Mouse (Mus musculus): Measurements from ENCODE around the gene Olfr1152. TPM values are rescaled to one million over a fixed set of nuclear protein-coding genes. Genes with fewer than 3 reads are reported as not detected.

Gene Olfr1152
- polyA plus RNA-seq (2012; rRNA removed) = not detected in 2 replicates

GRCm38 (mm10) chr2:87866192-87866591 is at the start of gene Olfr1152:
Gene Olfr1152 (plus strand): TSS chr2:87866492.

GRCm38 (mm10) chr2:87830233-87830632 is 36.1 kb upstream of the Olfr1152 start, which contains the start of gene Olfr1148:
Gene Olfr1148 (plus strand): TSS chr2:87830533.

GRCm38 (mm10) chr2:87843693-87844092 is 22.6 kb upstream of the Olfr1152 start, which contains the start of gene Olfr1150-ps1:
Gene Olfr1150-ps1 (plus strand): TSS chr2:87843993.

GRCm38 (mm10) chr2:87855562-87855961 is 10.7 kb upstream of the Olfr1152 start, which contains the start of gene Olfr1151:
Gene Olfr1151 (plus strand): TSS chr2:87855862.

GRCm38 (mm10) chr2:87894662-87895061 is 28.4 kb downstream of the Olfr1152 start, which contains the start of gene Olfr1153:
Gene Olfr1153 (plus strand): TSS chr2:87894962.

GRCm38 (mm10) chr2:87905066-87905465 is 38.8 kb downstream of the Olfr1152 start, which contains the start of gene Olfr1154:
Gene Olfr1154 (minus strand): TSS chr2:87905166.

Other genes starting within 250 kb of the Olfr1152 start
- not detected in 2 replicates for gene Olfr1131, start 239.4 kb upstream of the Olfr1152 start, polyA plus RNA-seq (2012; rRNA removed)
- not detected in 2 replicates for gene Olfr1132, start 229.0 kb upstream of the Olfr1152 start, polyA plus RNA-seq (2012; rRNA removed)
- not detected in 2 replicates for gene Olfr1133, start 219.1 kb upstream of the Olfr1152 start, polyA plus RNA-seq (2012; rRNA removed)
- not detected in 2 replicates for gene Olfr1134, start 208.0 kb upstream of the Olfr1152 start, polyA plus RNA-seq (2012; rRNA removed)
- gene Olfr1135, start 192.8 kb upstream of the Olfr1152 start, polyA plus RNA-seq (2012; rRNA removed) = not detected in 2 replicates
- gene Olfr1136, start 172.5 kb upstream of the Olfr1152 start, polyA plus RNA-seq (2012; rRNA removed) = not detected in 2 replicates
- not detected in 2 replicates for gene Olfr1137, start 153.3 kb upstream of the Olfr1152 start, polyA plus RNA-seq (2012; rRNA removed)
- gene Olfr1138, start 126.5 kb upstream of the Olfr1152 start, polyA plus RNA-seq (2012; rRNA removed) = not detected in 2 replicates
- gene Olfr1140, start 122.7 kb upstream of the Olfr1152 start, polyA plus RNA-seq (2012; rRNA removed) = not detected in 2 replicates
- gene Olfr1141, start 112.5 kb upstream of the Olfr1152 start, polyA plus RNA-seq (2012; rRNA removed) = not detected in 2 replicates
- gene Olfr152, start 87.0 kb upstream of the Olfr1152 start, polyA plus RNA-seq (2012; rRNA removed) = not detected in 2 replicates
- gene Olfr1143, start 65.9 kb upstream of the Olfr1152 start, polyA plus RNA-seq (2012; rRNA removed) = not detected in 2 replicates
- not detected in 2 replicates for gene Olfr1145, start 56.7 kb upstream of the Olfr1152 start, polyA plus RNA-seq (2012; rRNA removed)
- not detected in 2 replicates for gene Olfr1148, start 36.0 kb upstream of the Olfr1152 start, polyA plus RNA-seq (2012; rRNA removed)
- gene Olfr1150-ps1, start 22.5 kb upstream of the Olfr1152 start, polyA plus RNA-seq (2012; rRNA removed) = not detected in 2 replicates
- not detected in 2 replicates for gene Olfr1151, start 10.6 kb upstream of the Olfr1152 start, polyA plus RNA-seq (2012; rRNA removed)
- not detected in 2 replicates for gene Olfr1153, start 28.5 kb downstream of the Olfr1152 start, polyA plus RNA-seq (2012; rRNA removed)
- not detected in 2 replicates for gene Olfr1154, start 38.7 kb downstream of the Olfr1152 start, polyA plus RNA-seq (2012; rRNA removed)
- gene Olfr1155, start 78.6 kb downstream of the Olfr1152 start, polyA plus RNA-seq (2012; rRNA removed) = not detected in 2 replicates
- not detected in 2 replicates for gene Olfr1156, start 86.6 kb downstream of the Olfr1152 start, polyA plus RNA-seq (2012; rRNA removed)
- gene Olfr1157, start 101.8 kb downstream of the Olfr1152 start, polyA plus RNA-seq (2012; rRNA removed) = not detected in 2 replicates
- gene Olfr74, start 108.2 kb downstream of the Olfr1152 start, polyA plus RNA-seq (2012; rRNA removed) = not detected in 2 replicates
- gene Olfr1158, start 123.6 kb downstream of the Olfr1152 start, polyA plus RNA-seq (2012; rRNA removed) = not detected in 2 replicates
- not detected in 2 replicates for gene Olfr1160, start 141.8 kb downstream of the Olfr1152 start, polyA plus RNA-seq (2012; rRNA removed)
- not detected in 2 replicates for gene Olfr1161, start 156.3 kb downstream of the Olfr1152 start, polyA plus RNA-seq (2012; rRNA removed)
- not detected in 2 replicates for gene Olfr73, start 171.2 kb downstream of the Olfr1152 start, polyA plus RNA-seq (2012; rRNA removed)
- gene Olfr1162, start 184.6 kb downstream of the Olfr1152 start, polyA plus RNA-seq (2012; rRNA removed) = not detected in 2 replicates
- gene Olfr1163, start 205.3 kb downstream of the Olfr1152 start, polyA plus RNA-seq (2012; rRNA removed) = not detected in 2 replicates
- not detected in 2 replicates for gene Olfr1164, start 227.5 kb downstream of the Olfr1152 start, polyA plus RNA-seq (2012; rRNA removed)

Data from central nervous system, embryonic 11.5 days (tissue).